Mouse (Mus musculus) neural tube, embryonic 11.5 days (tissue): Measurements from ENCODE around the gene A630089N07Rik. TPM values are rescaled to one million over a fixed set of nuclear protein-coding genes. Genes with fewer than 3 reads are reported as not detected.

Experiments used
- ATAC-seq: fragments of 200-750 bp; cut with Nextera tagmentation; 2 replicates; pipeline ENCODE4 v1.8.0; 2017; ENCODE audit warnings: moderate number of reproducible peaks, mild to moderate bottlenecking, moderate TSS enrichment, moderate library complexity; ENCODE audit not compliant: insufficient read depth, low FRiP score, low TSS enrichment
- DNase-seq: peaks from one replicate; pipeline ENCODE4 v3.0.0-alpha.2; 2015; ENCODE audit warnings: low spot score
- H3K27ac ChIP-seq: fragments of 300-500 bp; sonication (generic); 2 replicates; pipeline ENCODE4 v1.5.1; 2014; ENCODE audit warnings: low read depth, mild to moderate bottlenecking, low read length
- H3K27me3 ChIP-seq: fragments of 300-500 bp; sonication (generic); 2 replicates; pipeline ENCODE4 v1.6.1; 2014; ENCODE audit warnings: mild to moderate bottlenecking, low read length, mixed read lengths; ENCODE audit not compliant: control insufficient read depth, insufficient read depth
- H3K36me3 ChIP-seq: fragments of 300-500 bp; sonication (generic); 2 replicates; pipeline ENCODE4 v1.6.1; 2014; ENCODE audit warnings: mild to moderate bottlenecking, low read length, moderate library complexity, mixed read lengths; ENCODE audit not compliant: control insufficient read depth, insufficient read depth
- H3K4me1 ChIP-seq: fragments of 300-500 bp; sonication (generic); 2 replicates; pipeline ENCODE4 v1.6.1; 2014; ENCODE audit warnings: low read length, mixed read lengths; ENCODE audit not compliant: control insufficient read depth, insufficient read depth
- H3K4me2 ChIP-seq: fragments of 300-500 bp; sonication (generic); 2 replicates; pipeline ENCODE4 v1.6.1; 2014; ENCODE audit warnings: low read depth, mild to moderate bottlenecking, moderate library complexity
- H3K4me3 ChIP-seq: fragments of 300-500 bp; sonication (generic); 2 replicates; pipeline ENCODE4 v1.5.1; 2014; ENCODE audit warnings: low read depth, low read length
- H3K9ac ChIP-seq: fragments of 300-500 bp; sonication (generic); 2 replicates; pipeline ENCODE4 v1.6.1; 2014; ENCODE audit warnings: mild to moderate bottlenecking, low read length
- H3K9me3 ChIP-seq: fragments of 300-500 bp; sonication (generic); 2 replicates; pipeline ENCODE4 v1.6.1; 2016; ENCODE audit warnings: low read length; ENCODE audit not compliant: control insufficient read depth
- WGBS: fragments of 180-500 bp; shearing (Covaris S2); extraction: QIAGEN DNeasy Blood & Tissue Kit; methylation state at CpG from one replicate; pipeline ENCODE4 v1.1.7; 2014; 5-methylcytosine and 5-hydroxymethylcytosine counted together
- polyA plus RNA-seq: library from polyadenylated mRNA; unstranded; fragments of >200 nt; fragmentation: Nextera tagmentation; extraction: Ambion mirVana; gene quantifications from 2 replicates; pipeline ENCODE4 v1.2.1, GENCODE M21; 2014

A630089N07Rik gene
- polyA plus RNA-seq, 1 experiment from 2014 or later, result 25.0 TPM

- no peak overlapping the region for H3K9ac ChIP-seq
- ATAC-seq (no peak), DNase-seq (no peak)
- no peaks in the 10 kb centered on the region for H3K27me3 ChIP-seq
- WGBS, result 83% methylated on average over 1 of the region's 1 CpGs
- H3K27ac ChIP-seq, result no peak overlapping the region
- H3K9me3 ChIP-seq, result no peaks in the 10 kb centered on the region
- no peak overlapping the region for H3K4me3 ChIP-seq
- H3K4me2 ChIP-seq, result no peak overlapping the region
- no peaks in the 10 kb centered on the region for H3K36me3 ChIP-seq
- H3K4me1 ChIP-seq, result no peaks in the 10 kb centered on the region
These were observed 100.9 kb downstream of the A630089N07Rik start for GRCm38 (mm10) chr16:97981362-97981761.

GRCm38 (mm10) chr16:97977722-97978121, 104.5 kb downstream of the A630089N07Rik start:
- Histone ChIP-seq H3K4me3 (no peak overlapping the region), H3K27me3 (no peaks in the 10 kb centered on the region), H3K4me1 (no peaks in the 10 kb centered on the region), H3K9me3 (no peaks in the 10 kb centered on the region), H3K4me2 (no peak overlapping the region), H3K36me3 (no peaks in the 10 kb centered on the region), H3K9ac (no peak overlapping the region), H3K27ac (no peak overlapping the region)
- DNase-seq, result no peak
- 88% methylated on average over 3 of the region's 3 CpGs for WGBS
- ATAC-seq, result no peak

- H3K4me2 ChIP-seq, result no peak overlapping the region
- no peaks in the 10 kb centered on the region for H3K4me1 ChIP-seq
- H3K4me3 ChIP-seq, result no peak overlapping the region
- no peak for ATAC-seq
- no peak for DNase-seq
- H3K36me3 ChIP-seq, result no peaks in the 10 kb centered on the region
- H3K9me3 ChIP-seq, result no peaks in the 10 kb centered on the region
- no peaks in the 10 kb centered on the region for H3K27me3 ChIP-seq
- 90% methylated on average over 1 of the region's 1 CpGs for WGBS
- H3K9ac ChIP-seq, result no peak overlapping the region
- H3K27ac ChIP-seq, result no peak overlapping the region
These were observed 105.0 kb downstream of the A630089N07Rik start for GRCm38 (mm10) chr16:97977277-97977676.

- no peak for ATAC-seq
- Histone ChIP-seq H3K9me3 (no peaks in the 10 kb centered on the region), H3K9ac (no peak overlapping the region), H3K27ac (no peak overlapping the region), H3K4me1 (peaks cover 3% of the 10 kb centered on the region; the same call in 1 of the 2 replicates), H3K36me3 (no peaks in the 10 kb centered on the region), H3K27me3 (no peaks in the 10 kb centered on the region), H3K4me3 (no peak overlapping the region), H3K4me2 (no peak overlapping the region)
- no peak for DNase-seq
- 87% methylated on average over 3 of the region's 3 CpGs for WGBS
These were observed 118.2 kb downstream of the A630089N07Rik start for GRCm38 (mm10) chr16:97963956-97964540.

- peak within 1 kb of the TSS; percentile 84 for H3K4me3 ChIP-seq
- peak within 1 kb of the TSS; percentile 89 for H3K27ac ChIP-seq
- DNase-seq, result peak; percentile 97
- peak within 1 kb of the TSS; percentile 84 for H3K9ac ChIP-seq
- no peaks in the 10 kb centered on the region for H3K27me3 ChIP-seq
- H3K4me1 ChIP-seq, result peaks cover 3% of the 10 kb centered on the region; the same call in 1 of the 2 replicates
- ATAC-seq, result peak; percentile 99
- H3K9me3 ChIP-seq, result no peaks in the 10 kb centered on the region
- under 1% methylated on average over 77 of the region's 78 CpGs for WGBS
- H3K36me3 ChIP-seq, result no peaks in the 10 kb centered on the region
- peak within 1 kb of the TSS; percentile 89 for H3K4me2 ChIP-seq
These were observed 119.9 kb downstream of the A630089N07Rik start, which contains the start of the genes C2cd2 and Zbtb21 for GRCm38 (mm10) chr16:97962151-97962948. Gene C2cd2, minus strand, starts transcription at chr16:97962598. Gene Zbtb21, minus strand, starts transcription at chr16:97962622.

GRCm38 (mm10) chr16:97961381-97962150, 120.7 kb downstream of the A630089N07Rik start:
- Histone ChIP-seq H3K9me3 (no peaks in the 10 kb centered on the region), H3K4me3 (peak overlapping the region; percentile 84), H3K4me1 (peaks cover 3% of the 10 kb centered on the region; the same call in 1 of the 2 replicates), H3K36me3 (no peaks in the 10 kb centered on the region), H3K27me3 (no peaks in the 10 kb centered on the region), H3K4me2 (peak overlapping the region; percentile 89), H3K9ac (peak overlapping the region; percentile 84), H3K27ac (peak overlapping the region; percentile 89)
- DNase-seq (no peak), ATAC-seq (peak; percentile 50)
- 8% methylated on average over 36 of the region's 36 CpGs for WGBS

- Histone ChIP-seq H3K4me3 (no peak overlapping the region), H3K27ac (no peak overlapping the region), H3K4me2 (no peak overlapping the region), H3K9me3 (no peaks in the 10 kb centered on the region), H3K36me3 (peaks cover 3% of the 10 kb centered on the region), H3K27me3 (no peaks in the 10 kb centered on the region), H3K9ac (no peak overlapping the region), H3K4me1 (peaks cover 3% of the 10 kb centered on the region; the same call in 1 of the 2 replicates)
- DNase-seq (no peak), ATAC-seq (no peak)
- 95% methylated on average over 3 of the region's 3 CpGs for WGBS
These were observed 121.9 kb downstream of the A630089N07Rik start for GRCm38 (mm10) chr16:97960348-97960747.

GRCm38 (mm10) chr16:97958401-97958973, 123.8 kb downstream of the A630089N07Rik start:
- Histone ChIP-seq H3K4me2 (no peak overlapping the region), H3K9me3 (no peaks in the 10 kb centered on the region), H3K27me3 (no peaks in the 10 kb centered on the region), H3K27ac (no peak overlapping the region), H3K4me1 (peaks cover 3% of the 10 kb centered on the region; the same call in 1 of the 2 replicates), H3K4me3 (no peak overlapping the region), H3K9ac (no peak overlapping the region), H3K36me3 (peaks cover 3% of the 10 kb centered on the region)
- DNase-seq (no peak), ATAC-seq (no peak)
